Mouse (Mus musculus) spleen, adult 2 months (tissue): ENCODE measurements around the gene 1700010I14Rik. TPM values are rescaled to one million over a fixed set of nuclear protein-coding genes. Genes with fewer than 3 reads are reported as not detected.

ENCODE experiments used
- DNase-seq, 2 experiments: peaks; one replicate each; pipeline versions ENCODE4 v3.0.0 to v3.0.0-alpha.2; 2012 to 2021; ENCODE audit warnings: low spot score in 2 of 2, low read depth in 1 of 2
- H3K27ac ChIP-seq: fragments of 200-500 bp; 2 replicates; pipeline ENCODE4 v1.5.1; 2012; ENCODE audit warnings: low read length, inconsistent platforms; ENCODE audit not compliant: insufficient read depth
- H3K27me3 ChIP-seq: fragments of 200-500 bp; 2 replicates; pipeline ENCODE4 v1.6.1; 2012; ENCODE audit warnings: mild to moderate bottlenecking, moderate library complexity, low read length, inconsistent platforms; ENCODE audit not compliant: control insufficient read depth, insufficient read depth
- H3K36me3 ChIP-seq: fragments of 200-500 bp; 2 replicates; pipeline ENCODE4 v1.6.1; 2012; ENCODE audit warnings: mild to moderate bottlenecking, low read length, inconsistent platforms; ENCODE audit not compliant: control insufficient read depth, insufficient read depth
- H3K4me1 ChIP-seq: fragments of 200-500 bp; 2 replicates; pipeline ENCODE4 v1.6.1; 2011; ENCODE audit warnings: inconsistent platforms; ENCODE audit not compliant: control insufficient read depth, insufficient read depth, insufficient read length
- H3K4me3 ChIP-seq: fragments of 200-500 bp; 2 replicates; pipeline ENCODE4 v1.5.1; 2011; ENCODE audit warnings: mild to moderate bottlenecking, inconsistent platforms; ENCODE audit not compliant: insufficient read depth, insufficient read length; ENCODE audit errors: extremely low read depth
- CTCF ChIP-seq: fragments of 200-500 bp; IDR thresholded peaks from 2 replicates; pipeline ENCODE4 v1.5.1; 2011; ENCODE audit warnings: mild to moderate bottlenecking, inconsistent platforms; ENCODE audit not compliant: insufficient read depth, insufficient read length, insufficient replicate concordance; ENCODE audit errors: extremely low read depth
- POLR2A ChIP-seq: fragments of 200-500 bp; IDR thresholded peaks from 2 replicates; pipeline ENCODE4 v1.6.1; 2011; ENCODE audit warnings: low read depth, low read length, inconsistent platforms
- WGBS: fragments of 180-500 bp; shearing (Covaris S2); methylation state at CpG from one replicate; pipeline ENCODE4 v1.1.7; 2018; 5-methylcytosine and 5-hydroxymethylcytosine counted together
- polyA plus RNA-seq: library from polyadenylated mRNA; depleted of rRNA; stranded (reverse); fragments of >200 nt; gene quantifications from 2 replicates; pipeline ENCODE4 v1.2.3, GENCODE M21; 2012

The 1700010I14Rik gene
- polyA plus RNA-seq, 1 experiment: 0.76 TPM

DNA sequence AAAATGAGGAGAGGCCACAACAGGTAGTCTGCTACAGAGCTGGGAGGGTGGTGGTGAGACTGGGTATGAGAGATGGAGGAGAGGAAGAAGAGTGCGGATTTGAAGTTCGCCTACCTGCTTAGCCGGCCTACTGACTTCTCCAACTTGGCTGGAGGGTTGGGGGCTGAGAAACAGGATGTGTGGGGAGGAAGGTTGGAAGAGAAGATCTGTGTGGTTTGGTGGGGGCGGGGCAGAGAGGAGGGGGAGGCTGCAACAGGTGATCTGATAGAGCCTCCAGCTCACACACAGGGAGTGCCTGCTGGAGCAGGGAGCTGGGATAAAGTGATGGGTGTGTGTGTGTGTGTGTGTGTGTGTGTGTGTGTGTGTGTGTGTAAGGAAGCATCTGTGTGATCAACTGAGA lies 16.4 kb downstream of the 1700010I14Rik start:
- H3K4me1 ChIP-seq: no peaks in the 10 kb centered on the region
- TF ChIP-seq POLR2A (no peak), CTCF (no peak)
- no peak overlapping the region for H3K27ac ChIP-seq
- WGBS: 56% methylated on average over 4 of the region's 4 CpGs
- H3K36me3 ChIP-seq: no peaks in the 10 kb centered on the region; the same call in 1 of the 2 replicates
- no peak for DNase-seq
- H3K4me3 ChIP-seq: no peak overlapping the region
- no peaks in the 10 kb centered on the region for H3K27me3 ChIP-seq

DNA sequence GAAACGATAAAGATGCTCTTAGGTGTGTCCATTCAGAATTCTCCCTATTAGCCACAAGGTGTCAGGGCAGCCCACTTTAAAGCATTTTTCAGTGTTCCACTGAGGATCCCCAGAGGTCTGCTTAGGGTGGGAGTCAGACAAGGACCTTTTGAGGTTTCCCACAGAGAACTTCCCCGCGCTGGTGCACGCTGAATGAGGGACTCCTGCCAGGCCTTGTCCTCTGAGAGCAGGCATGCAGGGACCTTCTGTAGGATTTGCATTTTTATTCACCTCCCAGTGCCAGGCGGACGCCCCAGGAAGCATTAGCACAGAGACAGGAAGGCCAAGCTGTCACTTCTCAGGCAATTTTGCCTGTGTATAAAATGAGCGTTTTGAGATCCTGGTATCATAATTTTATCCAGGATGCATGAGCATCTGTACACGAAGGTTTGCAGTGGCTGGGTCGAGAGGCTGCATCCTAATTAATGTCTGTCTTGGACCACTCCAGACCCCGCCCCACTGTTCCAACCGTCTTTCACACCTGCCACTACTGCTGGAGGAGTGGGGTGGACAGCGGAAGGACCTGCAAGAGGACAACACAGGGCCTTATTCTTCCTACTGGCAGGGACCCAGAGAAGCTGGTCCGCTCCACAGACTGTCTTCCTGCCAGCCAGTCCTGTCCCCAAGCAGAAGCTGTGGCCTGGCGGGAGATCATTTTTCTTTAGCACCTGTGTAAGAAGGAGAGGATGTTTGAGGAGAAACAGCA lies 35.2 kb downstream of the 1700010I14Rik start:
- no peak for DNase-seq
- TF ChIP-seq POLR2A (no peak), CTCF (no peak)
- Histone ChIP-seq H3K36me3 (no peaks in the 10 kb centered on the region), H3K4me3 (no peak overlapping the region), H3K27ac (no peak overlapping the region), H3K27me3 (no peaks in the 10 kb centered on the region), H3K4me1 (no peaks in the 10 kb centered on the region)
- WGBS: 68% methylated on average over 14 of the region's 14 CpGs

DNA sequence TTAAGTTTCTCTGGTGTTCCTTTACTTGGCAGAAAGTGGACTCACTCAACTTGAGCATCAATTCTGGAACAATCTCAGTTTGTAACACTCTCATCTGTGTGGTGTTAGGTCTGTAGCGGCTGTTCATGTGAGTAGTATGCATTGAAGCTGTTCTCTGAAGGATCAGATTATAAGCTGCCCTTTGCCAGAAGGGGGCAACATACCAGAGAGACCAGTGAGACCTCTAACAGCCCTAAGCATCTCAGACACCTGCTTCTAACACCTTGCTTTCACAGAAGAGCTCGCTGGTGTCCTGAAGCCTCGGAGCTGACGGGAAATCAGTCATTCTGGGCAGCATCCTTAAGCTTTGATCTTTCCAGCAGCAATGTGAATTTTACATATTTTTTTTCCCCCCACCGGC lies 42.0 kb downstream of the 1700010I14Rik start:
- no peak overlapping the region for H3K27ac ChIP-seq
- H3K36me3 ChIP-seq: no peaks in the 10 kb centered on the region
- 70% methylated on average over 5 of the region's 5 CpGs for WGBS
- TF ChIP-seq CTCF (no peak), POLR2A (no peak)
- H3K4me3 ChIP-seq: no peak overlapping the region
- no peaks in the 10 kb centered on the region for H3K27me3 ChIP-seq
- H3K4me1 ChIP-seq: no peaks in the 10 kb centered on the region
- no peak for DNase-seq

DNA sequence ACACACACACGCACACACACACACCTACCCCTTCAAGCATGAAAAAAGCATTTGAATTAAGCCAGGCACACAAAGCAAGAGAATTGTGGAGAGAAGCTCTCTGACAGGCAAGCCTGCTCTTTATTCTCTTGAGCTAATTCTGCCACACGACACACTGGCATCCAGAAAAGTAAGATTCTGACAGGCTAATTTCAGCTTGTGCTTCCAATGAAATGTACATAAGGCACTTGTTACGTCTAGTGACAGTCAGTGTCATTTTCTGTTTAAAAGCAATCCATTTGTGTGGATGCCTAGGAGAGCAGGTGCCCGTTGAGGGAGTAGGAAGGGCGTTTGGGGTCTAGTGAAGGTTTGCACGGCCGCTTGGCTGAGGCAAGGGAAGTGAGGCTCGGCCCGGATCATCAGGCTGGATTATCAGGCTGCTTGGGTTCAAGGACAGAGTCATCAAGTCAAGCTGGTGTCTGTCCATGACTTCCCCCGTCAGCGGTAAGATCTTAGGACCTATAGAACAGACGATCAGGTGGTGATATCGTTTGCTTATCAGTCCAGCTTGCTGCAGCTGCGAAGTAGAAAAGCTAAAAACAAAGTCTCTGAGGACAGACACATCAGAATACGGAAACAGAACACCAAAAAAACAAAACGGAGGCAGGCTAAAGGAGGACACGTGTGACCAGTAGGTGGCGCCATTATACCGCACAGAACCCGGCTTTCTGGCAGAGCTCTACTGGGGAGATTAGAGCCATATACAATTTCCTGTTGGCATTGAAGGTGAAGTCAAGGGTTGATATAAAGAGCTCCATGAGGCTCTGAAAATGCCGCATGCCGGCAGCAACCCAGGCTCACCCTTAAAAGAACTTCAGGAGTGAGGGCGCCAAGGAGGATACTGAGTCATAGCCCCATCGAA lies 43.4 kb downstream of the 1700010I14Rik start:
- Histone ChIP-seq H3K4me3 (no peak overlapping the region), H3K27me3 (no peaks in the 10 kb centered on the region)
- WGBS: 15% methylated on average over 24 of the region's 24 CpGs

DNA sequence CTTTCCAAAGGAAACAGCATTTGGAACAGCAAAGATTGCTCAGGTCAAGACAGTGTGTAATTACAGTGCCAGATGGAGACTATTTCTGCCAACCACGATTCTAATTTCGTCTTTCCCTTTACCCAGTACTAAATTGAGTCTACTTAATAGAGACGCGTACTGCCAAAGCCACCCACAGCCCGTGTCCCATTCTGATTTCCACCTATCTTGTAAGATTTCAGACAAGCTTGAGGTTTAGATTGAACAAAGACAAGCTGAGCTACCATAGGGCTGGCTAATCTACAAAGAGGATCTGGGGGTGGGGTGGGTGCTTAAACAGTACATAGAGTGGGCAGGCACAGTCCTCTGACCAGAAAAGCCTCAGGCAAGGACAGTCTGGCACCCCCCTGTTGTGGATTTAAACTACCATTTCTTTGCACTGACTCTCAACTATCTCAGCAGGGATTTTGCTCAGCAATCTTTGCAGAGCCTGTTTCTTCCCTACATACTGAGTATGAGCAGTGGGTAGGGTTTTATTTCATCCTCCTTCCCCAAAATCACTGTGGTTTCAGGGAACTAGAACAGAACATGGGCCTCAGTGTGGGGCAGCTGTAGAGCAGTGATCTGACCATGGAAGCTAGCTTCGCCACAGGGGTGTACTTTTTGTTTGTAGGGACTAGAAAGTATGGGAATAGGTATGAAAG lies 44.4 kb downstream of the 1700010I14Rik start:
- no peaks in the 10 kb centered on the region for H3K4me1 ChIP-seq
- no peak overlapping the region for H3K4me3 ChIP-seq
- H3K27ac ChIP-seq: no peak overlapping the region
- DNase-seq: no peak
- WGBS: 70% methylated on average over 6 of the region's 6 CpGs
- H3K36me3 ChIP-seq: no peaks in the 10 kb centered on the region
- no peaks in the 10 kb centered on the region for H3K27me3 ChIP-seq
- TF ChIP-seq CTCF (no peak), POLR2A (no peak)

More for the DNA sequence above, 43.4 kb downstream of the 1700010I14Rik start:
- DNase-seq: peak; percentile 18 to 55
- Histone ChIP-seq H3K4me1 (no peaks in the 10 kb centered on the region), H3K27ac (no peak overlapping the region), H3K36me3 (no peaks in the 10 kb centered on the region)
- TF ChIP-seq POLR2A: no peak
- peak; percentile 77; the same call in 1 of the 2 replicates for TF ChIP-seq CTCF

DNA sequence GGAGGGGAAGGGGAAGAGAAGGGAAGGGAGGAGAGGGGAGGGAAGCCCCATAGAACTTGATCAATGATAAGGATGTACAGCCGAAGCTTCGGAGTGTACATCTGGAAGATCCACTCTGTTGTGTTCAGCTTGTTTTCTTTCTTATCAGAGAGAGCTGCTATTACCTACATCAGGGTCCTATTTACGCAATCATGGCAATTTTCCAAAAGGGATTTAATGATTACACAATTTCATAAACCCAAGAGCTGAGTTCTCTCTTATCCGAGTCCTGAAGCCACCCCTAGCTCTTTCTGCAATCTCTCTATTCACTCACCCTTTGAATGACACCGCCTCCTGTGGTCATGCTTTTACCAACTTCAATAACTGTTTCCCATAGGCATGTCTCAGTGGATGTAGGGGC lies 45.4 kb downstream of the 1700010I14Rik start:
- Histone ChIP-seq H3K4me3 (no peak overlapping the region), H3K27ac (no peak overlapping the region), H3K36me3 (no peaks in the 10 kb centered on the region), H3K27me3 (no peaks in the 10 kb centered on the region), H3K4me1 (no peaks in the 10 kb centered on the region)
- no peak for TF ChIP-seq CTCF
- 79% methylated on average over 5 of the region's 5 CpGs for WGBS
- DNase-seq: no peak
